8 mouse cellular contexts compared by ENCODE assay signal in genomic region chr15:102698193-102698592, GRCm38 (mm10). TPM values are rescaled to one million over a fixed set of nuclear protein-coding genes. Genes with fewer than 3 reads are reported as not detected.
DNase-seq lines count a peak whose midpoint lies in the region; ATAC-seq and TF ChIP-seq lines count a peak whose summit lies in the region.

No protein-coding gene starts in this region.

- no peaks in the 10 kb centered on the region for H3K9me3 ChIP-seq in forebrain, embryonic 13.5 days (replicated peaks)
- no peaks in the 10 kb centered on the region for H3K9me3 ChIP-seq in hindbrain, embryonic 15.5 days

- no peaks in the 10 kb centered on the region for H3K36me3 ChIP-seq in forebrain, embryonic 13.5 days (ENCODE audit: poor library complexity, severe bottlenecking)
- no peaks in the 10 kb centered on the region for H3K36me3 ChIP-seq in hindbrain, embryonic 15.5 days
- H3K36me3 ChIP-seq in spleen, adult 2 months (ENCODE audit: control insufficient read depth, insufficient read depth, low read length), result no peaks in the 10 kb centered on the region

- no peak for TF ChIP-seq POLR2A in bone marrow macrophage, adult 2 months (IDR thresholded peaks at IDR 0.05; ENCODE audit: borderline replicate concordance, low read depth, low read length)
- no peak for TF ChIP-seq POLR2A in spleen, adult 2 months (IDR thresholded peaks at IDR 0.05; ENCODE audit: low read depth, low read length)

- TF ChIP-seq CTCF in bone marrow macrophage, adult 2 months (IDR thresholded peaks at IDR 0.05; ENCODE audit: low read depth, low read length), result peak; percentile 87
- peak; percentile 86 for TF ChIP-seq CTCF in spleen, adult 2 months (IDR thresholded peaks at IDR 0.05; ENCODE audit: extremely low read depth, insufficient read depth, insufficient read length, insufficient replicate concordance)

- no peak overlapping the region for H3K9ac ChIP-seq in forebrain, embryonic 13.5 days
- no peak overlapping the region for H3K9ac ChIP-seq in hindbrain, embryonic 15.5 days

- ATAC-seq in forebrain, embryonic 13.5 days, result 0 out of 2 replicates have a peak, but pooled peaks have one; percentile 46
- ATAC-seq in hindbrain, embryonic 15.5 days (ENCODE audit: low FRiP score, low read depth), result 0 out of 2 replicates have a peak, but pooled peaks have one; percentile 14
- peak; percentile 66 for ATAC-seq in megakaryocyte-erythroid progenitor cell, adult 5-6 weeks (replicated peaks; ENCODE audit: low FRiP score, low TSS enrichment, poor library complexity, severe bottlenecking)
- ATAC-seq in monocyte, adult 5-6 weeks (replicated peaks; ENCODE audit: insufficient number of reproducible peaks, low FRiP score, low TSS enrichment, poor library complexity, severe bottlenecking), result no peak

- 4% methylated on average over 11 of the region's 11 CpGs for WGBS in forebrain, embryonic 13.5 days
- WGBS in hindbrain, embryonic 15.5 days, result 3% methylated on average over 11 of the region's 11 CpGs
- 3% methylated on average over 11 of the region's 11 CpGs for WGBS in spleen, adult 2 months

- peaks cover 79% of the 10 kb centered on the region for H3K27me3 ChIP-seq in forebrain, embryonic 13.5 days
- peaks cover 44% of the 10 kb centered on the region for H3K27me3 ChIP-seq in hindbrain, embryonic 15.5 days
- peaks cover 13% of the 10 kb centered on the region for H3K27me3 ChIP-seq in spleen, adult 2 months (ENCODE audit: control insufficient read depth, insufficient read depth, low read length)

- no peak overlapping the region for H3K4me3 ChIP-seq in bone marrow macrophage, adult 2 months (ENCODE audit: insufficient read depth, low read length)
- H3K4me3 ChIP-seq in forebrain, embryonic 13.5 days, result no peak overlapping the region
- no peak overlapping the region for H3K4me3 ChIP-seq in hindbrain, embryonic 15.5 days
- H3K4me3 ChIP-seq in spleen, adult 2 months (ENCODE audit: extremely low read depth, insufficient read depth, insufficient read length), result no peak overlapping the region

- H3K27ac ChIP-seq in bone marrow macrophage, adult 2 months (ENCODE audit: insufficient read depth, low read depth, low read length), result no peak overlapping the region
- no peak overlapping the region for H3K27ac ChIP-seq in forebrain, embryonic 13.5 days
- no peak overlapping the region for H3K27ac ChIP-seq in hindbrain, embryonic 15.5 days (replicated peaks)
- H3K27ac ChIP-seq in spleen, adult 2 months (ENCODE audit: insufficient read depth, low read length), result no peak overlapping the region

- 0 out of 2 replicates have a peak, but pooled peaks cover 1% of the 10 kb centered on the region for H3K4me1 ChIP-seq in bone marrow macrophage, adult 2 months (ENCODE audit: control insufficient read depth, insufficient read depth, low read length)
- H3K4me1 ChIP-seq in forebrain, embryonic 13.5 days, result peaks cover 16% of the 10 kb centered on the region
- peaks cover 24% of the 10 kb centered on the region for H3K4me1 ChIP-seq in hindbrain, embryonic 15.5 days (replicated peaks)
- no peaks in the 10 kb centered on the region for H3K4me1 ChIP-seq in spleen, adult 2 months (ENCODE audit: control insufficient read depth, insufficient read depth, insufficient read length)

- H3K4me2 ChIP-seq in forebrain, embryonic 13.5 days, result no peak overlapping the region
- no peak overlapping the region for H3K4me2 ChIP-seq in hindbrain, embryonic 15.5 days

- peak; percentile 81 for DNase-seq in MN1 (ENCODE audit: low spot score)
- peak; percentile 57 for DNase-seq in left cerebral cortex, adult 11 months (ENCODE audit: low spot score)
- peak in 1 of 2 experiments; percentile 59 for DNase-seq in spleen, adult 2 months (ENCODE audit: low read depth in 1 of 2, low spot score in 2 of 2)

RNA-seq across cellular contexts. Expression of gene Calcoco1, which starts 23.8 kb away (rescaled TPM):
- polyA plus RNA-seq in bone marrow macrophage, adult 2 months (2012; ENCODE audit: insufficient read depth, insufficient read length, missing spikeins), result 71.0 and 72.9 TPM in 2 replicates
- 45.0 and 48.7 TPM in 2 replicates for polyA plus RNA-seq in forebrain, embryonic 13.5 days (2015; fragmentation: Nextera tagmentation; extraction: Ambion mirVana)
- polyA plus RNA-seq in hindbrain, embryonic 15.5 days (2015; fragmentation: Nextera tagmentation; extraction: Ambion mirVana), result 40.3 and 43.3 TPM in 2 replicates
- total RNA-seq in megakaryocyte-erythroid progenitor cell, adult 5-6 weeks (2014; fragmentation: Nextera tagmentation), result 11.3 and 14.1 TPM in 2 replicates
- 12.6 and 20.3 TPM in 2 replicates for total RNA-seq in megakaryocyte-erythroid progenitor cell, adult 5-6 weeks (2017)
- polyA plus RNA-seq in spleen, adult 2 months (2012; rRNA removed), result 29.6 and 34.9 TPM in 2 replicates
- total RNA-seq in monocyte, adult 5-6 weeks (2017), result 34.7 to 46.4 TPM (median 44.7 TPM) in 3 replicates

RNA-seq across cellular contexts. Expression of gene Atp5g2, which starts 26.0 kb away (rescaled TPM):
- polyA plus RNA-seq in bone marrow macrophage, adult 2 months (2012; ENCODE audit: insufficient read depth, insufficient read length, missing spikeins), result 134 and 175 TPM in 2 replicates
- polyA plus RNA-seq in forebrain, embryonic 13.5 days (2015; fragmentation: Nextera tagmentation; extraction: Ambion mirVana), result 52.3 and 79.6 TPM in 2 replicates
- polyA plus RNA-seq in hindbrain, embryonic 15.5 days (2015; fragmentation: Nextera tagmentation; extraction: Ambion mirVana), result 44.4 and 51.0 TPM in 2 replicates
- 135 and 168 TPM in 2 replicates for total RNA-seq in megakaryocyte-erythroid progenitor cell, adult 5-6 weeks (2014; fragmentation: Nextera tagmentation)
- total RNA-seq in megakaryocyte-erythroid progenitor cell, adult 5-6 weeks (2017), result 71.6 and 94.3 TPM in 2 replicates
- 249 and 253 TPM in 2 replicates for polyA plus RNA-seq in spleen, adult 2 months (2012; rRNA removed)
- 6.6 to 11.6 TPM (median 11.3 TPM) in 3 replicates for total RNA-seq in monocyte, adult 5-6 weeks (2017)
